Mouse (Mus musculus) ES-Bruce4 (cell line): ENCODE data around the gene Gmip.

Source experiments
- CTCF ChIP-seq: IDR thresholded peaks from one replicate; pipeline ENCODE4 v1.8.1; 2011; ENCODE audit warnings: low read depth, low read length
- EP300 ChIP-seq: IDR thresholded peaks from 2 replicates; pipeline ENCODE4 v1.6.1; 2011; ENCODE audit warnings: low read depth, low read length; ENCODE audit not compliant: insufficient read depth
- POLR2A ChIP-seq: IDR thresholded peaks from one replicate; pipeline ENCODE4 v1.8.1; 2011; ENCODE audit warnings: low read length; ENCODE audit not compliant: insufficient read depth

GRCm38 (mm10) chr8:69789105-69789504 lies 19.4 kb upstream of the Gmip start:
- no peak for TF ChIP-seq CTCF
- TF ChIP-seq EP300: no peak
- no peak for TF ChIP-seq POLR2A
